Mouse (Mus musculus) brain, embryonic 14.5 days (tissue): ENCODE data around the gene Kdm5c. TPM values are rescaled to one million over a fixed set of nuclear protein-coding genes. Genes with fewer than 3 reads are reported as not detected.

ENCODE experiments used
- DNase-seq: peaks from one replicate; pipeline ENCODE4 v3.0.0-alpha.2; 2011; ENCODE audit warnings: low read depth
- CTCF ChIP-seq: fragments of 200-500 bp; IDR thresholded peaks from 2 replicates; pipeline ENCODE4 v1.5.1; 2012; ENCODE audit warnings: inconsistent platforms, mild to moderate bottlenecking, moderate library complexity, borderline replicate concordance; ENCODE audit not compliant: insufficient read depth, insufficient read length; ENCODE audit errors: extremely low read depth
- POLR2A ChIP-seq: fragments of 200-500 bp; IDR thresholded peaks from 2 replicates; pipeline ENCODE4 v1.6.1; 2012; ENCODE audit warnings: mild to moderate bottlenecking, inconsistent platforms, borderline replicate concordance; ENCODE audit not compliant: poor library complexity, insufficient read depth, insufficient read length, severe bottlenecking; ENCODE audit errors: extremely low read depth
- polyA plus RNA-seq: library from polyadenylated mRNA; depleted of rRNA; stranded (reverse); fragments of >200 nt; gene quantifications from 2 replicates; pipeline ENCODE4 v1.2.3, GENCODE M21; 2012; rRNA removed

The Kdm5c gene
- 43.6 and 57.9 TPM in 2 replicates for polyA plus RNA-seq

DNA sequence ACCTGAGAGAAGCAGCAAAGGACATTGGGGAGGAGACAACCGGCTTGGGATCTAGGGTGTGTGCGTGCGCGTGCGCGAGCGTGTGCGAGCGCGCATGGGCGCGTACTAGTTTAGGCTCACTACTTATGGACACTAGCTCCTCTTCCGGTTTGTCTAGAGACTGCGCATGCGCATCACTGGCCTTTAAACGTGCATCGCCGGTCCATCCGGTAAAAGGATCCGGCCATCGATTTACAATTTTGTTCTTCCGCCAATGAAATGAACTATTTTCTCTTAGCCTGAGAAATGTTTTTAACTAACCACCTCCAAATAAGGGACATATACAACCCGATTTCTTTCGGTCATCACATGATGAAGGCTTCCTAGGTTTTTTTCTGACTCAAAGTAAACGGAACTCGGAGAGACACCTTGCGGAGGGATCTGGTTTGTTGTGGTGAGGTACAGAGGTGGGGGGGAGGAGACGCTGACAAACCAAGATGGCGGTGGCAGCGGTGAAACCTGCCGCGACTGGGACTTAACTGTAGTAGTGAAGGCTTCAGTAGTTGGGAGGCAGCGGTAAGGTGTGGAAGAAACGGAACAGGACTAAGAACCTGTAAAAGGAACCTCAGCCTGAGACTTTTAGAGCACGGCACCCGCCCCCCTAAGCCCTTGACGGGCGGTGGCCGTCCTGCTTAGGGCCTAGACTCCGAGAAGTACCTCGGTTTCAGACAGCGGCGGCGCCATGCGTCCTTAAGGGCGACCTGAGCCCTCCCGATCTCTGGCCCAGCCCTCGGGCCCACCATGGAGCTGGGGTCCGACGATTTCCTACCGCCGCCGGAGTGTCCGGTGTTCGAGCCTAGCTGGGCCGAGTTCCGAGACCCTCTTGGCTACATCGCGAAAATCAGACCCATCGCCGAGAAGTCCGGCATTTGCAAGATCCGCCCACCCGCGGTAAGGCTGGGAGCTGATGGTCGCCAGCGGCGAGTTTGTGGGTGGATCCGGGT lies at the start of gene Kdm5c:
Gene Kdm5c (plus strand): TSS at position 240 of the 983 bp plus-strand sequence.
- DNase-seq, result peak; percentile 100
- peak; percentile 39; the same call in 1 of the 2 replicates for TF ChIP-seq POLR2A
- TF ChIP-seq CTCF, result no peak

DNA sequence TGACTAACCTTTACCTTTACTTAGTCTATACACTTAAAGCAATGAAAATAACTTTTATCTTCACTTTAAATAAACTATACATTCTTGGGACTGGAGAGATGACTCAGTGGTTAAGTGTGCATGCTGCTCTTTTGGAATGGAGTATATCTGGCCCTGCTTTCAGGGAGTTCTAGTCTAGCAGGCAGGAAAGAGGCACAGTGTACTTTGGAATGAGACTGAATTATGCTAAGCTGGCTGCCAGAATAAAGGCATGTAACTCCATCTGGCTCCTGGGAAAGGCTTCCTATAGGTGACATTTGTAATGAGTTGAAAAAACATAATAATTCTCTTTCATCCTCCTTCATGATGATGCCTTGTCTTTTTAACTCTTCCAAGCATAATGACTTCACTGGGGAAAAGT lies 45.7 kb upstream of the Kdm5c start:
- no peak for TF ChIP-seq CTCF
- no peak for TF ChIP-seq POLR2A

DNA sequence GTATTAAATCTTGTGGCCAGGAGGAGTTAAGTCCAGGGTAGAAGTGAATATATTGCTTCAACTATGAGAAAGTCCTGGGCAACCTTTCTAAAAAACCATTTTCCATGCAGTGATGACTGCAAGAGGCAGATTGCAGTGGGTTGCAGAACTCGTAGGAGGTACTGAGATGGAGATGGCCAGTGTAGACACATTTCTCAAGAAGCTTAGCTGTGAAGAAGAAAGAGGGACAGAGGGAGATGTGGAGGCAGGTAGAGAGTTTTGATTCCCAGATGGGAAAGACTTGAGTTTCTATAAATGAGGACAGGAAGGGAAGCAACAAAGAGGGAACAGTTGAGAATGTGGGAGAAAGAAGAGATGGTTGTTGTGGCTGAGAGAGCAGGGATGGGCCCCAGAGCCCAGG lies 41.6 kb upstream of the Kdm5c start:
- TF ChIP-seq POLR2A, result no peak
- TF ChIP-seq CTCF, result no peak
- no peak for DNase-seq

More for the DNA sequence above, 45.7 kb upstream of the Kdm5c start:
- DNase-seq, result no peak

DNA sequence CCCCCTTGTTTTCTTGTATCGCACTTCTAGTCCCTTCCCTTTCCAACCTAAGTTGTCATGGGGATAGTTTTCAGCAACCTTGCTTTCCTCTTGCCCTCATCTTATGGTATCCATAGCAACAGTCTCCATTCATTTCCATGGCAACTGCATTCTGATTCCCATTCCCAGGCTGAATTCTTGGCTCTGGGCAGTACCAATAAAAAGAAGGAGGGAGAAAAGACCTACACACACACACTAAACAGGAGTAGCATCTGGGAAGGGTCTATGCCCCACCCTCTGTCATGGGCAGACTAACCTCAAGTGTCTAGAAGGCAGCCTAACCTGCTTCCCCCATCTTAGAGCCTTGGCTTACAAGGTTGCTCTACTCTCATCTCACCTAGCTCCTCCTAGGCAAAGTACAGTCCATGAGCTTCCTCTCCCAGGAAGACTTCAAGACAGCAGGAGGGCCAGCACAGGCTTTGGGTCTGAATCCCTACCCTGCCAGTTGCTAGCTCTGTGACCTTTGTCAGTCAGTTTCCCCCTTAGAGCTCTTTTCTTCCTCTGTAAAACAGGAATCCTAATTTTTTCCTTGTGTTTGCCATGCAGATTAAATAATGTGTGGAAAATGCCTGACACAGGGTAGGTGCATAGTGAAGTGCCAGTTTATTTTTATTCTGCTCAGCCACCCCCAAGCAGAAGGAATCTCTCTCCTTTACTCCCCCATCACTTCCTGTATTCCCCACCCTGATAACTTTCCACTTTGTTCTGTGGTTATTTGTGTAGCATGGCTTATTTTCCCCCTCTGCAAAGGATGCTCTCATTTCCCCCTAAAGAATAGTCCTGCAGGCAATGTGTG lies 34.8 kb upstream of the Kdm5c start:
- TF ChIP-seq POLR2A, result no peak
- TF ChIP-seq CTCF, result no peak
- DNase-seq, result peak; percentile 94

DNA sequence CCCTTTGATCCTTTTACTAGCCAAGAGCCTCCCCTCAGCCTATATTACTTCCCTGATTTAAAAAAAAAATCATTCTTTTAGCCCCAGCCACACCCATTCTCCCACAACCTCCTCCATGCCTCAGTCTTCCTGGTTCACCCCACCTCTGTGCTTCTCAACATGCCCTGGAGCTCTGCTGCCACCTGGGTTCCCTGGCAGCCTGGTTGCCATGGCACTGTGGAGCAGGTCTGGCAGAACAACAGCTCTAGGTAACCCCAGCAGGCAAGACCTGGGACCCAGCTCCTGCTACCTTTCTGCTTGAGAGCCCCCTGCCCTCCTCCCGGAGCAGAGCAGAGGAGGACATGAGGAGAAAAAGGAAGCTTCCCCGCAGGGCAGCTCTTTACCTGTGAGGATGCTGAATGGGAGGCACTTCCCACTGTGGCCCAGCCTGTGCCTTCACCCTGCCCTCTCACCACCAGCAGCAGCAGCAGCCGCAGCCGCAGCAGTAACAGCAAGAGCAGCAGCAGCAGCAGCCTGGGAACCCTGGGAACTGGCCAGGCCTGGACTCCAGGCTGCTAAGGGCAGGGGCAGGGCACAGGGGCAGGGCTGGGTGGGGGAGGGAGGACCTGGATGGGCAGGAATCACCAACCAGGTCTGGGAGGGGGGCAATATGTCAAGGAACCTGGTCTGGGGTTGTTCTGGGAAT lies 30.9 kb upstream of the Kdm5c start:
- peak; percentile 19 for DNase-seq
- TF ChIP-seq CTCF (no peak), POLR2A (no peak)

DNA sequence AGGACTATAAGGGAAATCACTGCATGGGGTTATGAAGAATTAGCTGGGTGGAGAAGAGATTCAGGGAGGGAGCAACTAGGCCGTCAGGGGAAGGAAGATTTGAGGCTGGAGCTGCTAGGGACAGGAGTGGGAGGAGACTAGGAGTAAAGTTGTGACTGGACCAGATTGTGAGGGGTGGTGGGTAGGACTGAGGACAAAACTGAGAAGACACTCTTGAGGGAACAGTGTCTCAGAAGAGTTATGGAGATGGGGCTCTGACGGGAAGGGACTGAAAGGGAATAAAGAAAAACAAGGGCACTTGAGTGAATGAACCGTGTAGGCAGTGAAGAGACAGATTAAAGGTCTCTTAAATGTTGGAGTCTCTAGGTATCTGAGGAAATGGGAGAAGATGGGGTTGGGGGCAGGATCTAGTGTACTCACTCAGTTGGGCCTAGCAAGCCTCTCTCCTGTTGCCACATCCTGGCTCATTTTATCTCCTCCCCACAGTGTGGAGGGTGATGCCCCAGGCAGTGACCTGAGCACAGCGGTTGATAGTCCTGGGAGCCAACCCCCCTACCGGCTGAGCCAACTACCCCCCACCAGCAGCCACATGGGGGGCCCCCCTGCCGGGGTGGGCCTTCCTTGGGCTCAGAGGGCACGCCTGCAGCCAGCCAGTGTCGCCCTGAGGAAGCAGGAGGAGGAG lies 30.3 kb upstream of the Kdm5c start:
- TF ChIP-seq CTCF, result no peak
- no peak for TF ChIP-seq POLR2A
- no peak for DNase-seq

DNA sequence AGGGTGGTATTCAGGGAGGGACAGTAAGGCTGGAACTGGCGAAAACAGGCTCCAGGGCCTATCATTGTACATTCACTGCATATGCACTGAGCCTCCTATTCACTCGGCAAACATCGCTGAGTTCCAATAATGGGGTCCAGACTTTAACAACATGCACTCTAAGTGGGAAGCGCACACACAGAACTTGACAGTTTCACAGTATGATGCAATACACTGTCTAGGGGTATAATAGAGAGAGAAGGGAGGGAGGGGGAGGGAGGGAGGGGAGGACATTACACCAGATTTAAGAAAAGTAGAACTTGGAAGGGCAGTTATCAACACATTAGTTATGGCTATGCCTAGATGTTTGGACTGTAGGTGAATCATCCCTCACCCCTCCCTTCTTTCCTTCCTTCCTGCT lies 29.6 kb upstream of the Kdm5c start:
- TF ChIP-seq CTCF, result no peak
- no peak for TF ChIP-seq POLR2A
- peak; percentile 3 for DNase-seq

DNA sequence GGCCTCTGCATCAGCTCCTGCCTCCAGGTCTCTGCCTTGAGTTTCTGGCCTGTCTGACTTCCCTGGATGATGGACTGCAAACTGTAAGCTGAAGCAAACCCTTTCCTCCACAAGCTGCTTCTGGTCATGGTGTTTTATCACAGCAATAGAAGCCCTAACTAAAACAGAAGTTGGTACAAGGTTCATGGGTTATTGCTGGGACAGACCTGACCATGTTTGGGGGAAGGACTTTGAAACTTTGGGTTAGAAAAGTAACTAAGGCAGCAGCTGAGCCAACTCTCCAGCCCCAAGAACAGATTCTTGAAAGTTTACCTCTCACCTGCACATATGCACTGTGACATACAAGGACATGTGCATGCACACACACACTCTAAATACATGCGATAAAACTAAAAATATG lies 27.3 kb upstream of the Kdm5c start:
- no peak for TF ChIP-seq CTCF
- no peak for TF ChIP-seq POLR2A
- no peak for DNase-seq

DNA sequence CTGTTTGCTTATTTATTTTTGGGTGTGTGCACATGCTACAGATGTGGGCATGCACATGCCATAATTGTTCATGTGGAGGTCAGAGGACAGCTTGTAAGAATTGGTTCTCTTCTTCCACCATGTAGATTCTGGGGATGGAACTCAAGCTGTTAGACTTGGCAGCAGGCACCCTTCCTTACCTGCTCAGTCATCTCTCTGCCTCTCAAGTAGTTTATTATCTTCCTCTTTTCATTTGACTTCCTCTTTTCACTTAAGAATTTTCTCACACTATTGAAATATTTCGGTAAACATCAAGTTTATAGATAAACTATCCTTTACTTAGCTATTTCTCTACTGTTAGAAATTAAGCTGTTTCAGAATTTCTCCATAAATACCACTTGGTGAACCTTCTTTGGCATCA lies 18.1 kb upstream of the Kdm5c start:
- DNase-seq, result no peak
- TF ChIP-seq POLR2A, result no peak
- TF ChIP-seq CTCF, result no peak

DNA sequence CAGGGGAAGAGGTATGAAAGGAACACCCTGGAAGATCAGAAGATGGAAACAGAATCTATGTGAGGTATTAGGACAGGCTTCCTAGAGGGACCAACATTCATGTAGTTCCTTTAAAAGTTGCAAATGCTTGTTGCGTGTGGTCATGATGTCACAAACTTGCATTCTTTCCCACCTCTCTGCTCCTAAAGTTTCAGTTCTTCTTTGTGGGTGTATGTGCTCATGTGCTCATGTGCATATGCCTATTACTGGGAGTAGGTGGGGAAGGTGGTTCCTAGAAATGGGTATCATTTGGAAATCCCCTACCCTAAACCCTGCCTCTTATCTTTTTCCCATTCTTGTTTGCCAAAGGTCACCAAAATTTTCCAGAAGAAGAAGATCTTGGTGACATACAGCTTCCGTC lies 14.3 kb upstream of the Kdm5c start:
- TF ChIP-seq POLR2A (no peak), CTCF (no peak)
- DNase-seq, result no peak
